Mouse (Mus musculus): ENCODE measurements at regions not wholly inside any gene's neighbourhood (a gene's known extent, or its start where the extent isn't known, plus 50 kb on each side); places are given as distances from the start of the nearest gene placed in this dataset.

GRCm38 (mm10) chr1:83587258-83587657 is 179.3 kb upstream of the Sphkap start:
- no peak for DNase-seq (ENCODE audit: low spot score in 2 of 2)
- intact Hi-C loops (cut with DNase I): no loop called here

DNA sequence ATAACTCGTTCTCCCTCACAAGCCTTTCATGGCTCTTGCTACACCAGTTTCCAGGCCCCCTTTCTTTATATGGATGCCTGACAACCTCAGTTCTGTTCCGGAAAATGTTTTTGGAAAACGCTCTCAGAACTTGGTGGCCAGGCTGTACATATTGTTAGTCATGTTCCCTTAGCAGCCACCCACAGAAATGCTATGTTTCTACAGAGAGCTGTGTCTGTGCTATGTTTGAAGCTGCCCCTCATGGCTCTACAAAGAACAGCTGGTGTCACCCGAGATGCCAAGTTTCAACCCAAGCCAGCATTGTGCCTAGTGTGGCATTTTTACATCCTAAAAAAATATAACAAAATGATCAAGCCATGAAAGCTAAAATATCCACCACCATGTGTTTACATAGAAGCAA is 175.0 kb upstream of the Sphkap start:
- DNase-seq (ENCODE audit: low spot score in 2 of 2): peak; percentile 30 to 87
- intact Hi-C loops (cut with DNase I): loop anchor here (1.0 to 5.0 kb wide), 4 partner anchors 32 to 286 kb away; no protein-coding TSS in a partner anchor

GRCm38 (mm10) chr1:83569991-83570390 is 162.0 kb upstream of the Sphkap start:
- no peak for DNase-seq (ENCODE audit: low spot score in 2 of 2)
- intact Hi-C loops (cut with DNase I): no loop called here

DNA sequence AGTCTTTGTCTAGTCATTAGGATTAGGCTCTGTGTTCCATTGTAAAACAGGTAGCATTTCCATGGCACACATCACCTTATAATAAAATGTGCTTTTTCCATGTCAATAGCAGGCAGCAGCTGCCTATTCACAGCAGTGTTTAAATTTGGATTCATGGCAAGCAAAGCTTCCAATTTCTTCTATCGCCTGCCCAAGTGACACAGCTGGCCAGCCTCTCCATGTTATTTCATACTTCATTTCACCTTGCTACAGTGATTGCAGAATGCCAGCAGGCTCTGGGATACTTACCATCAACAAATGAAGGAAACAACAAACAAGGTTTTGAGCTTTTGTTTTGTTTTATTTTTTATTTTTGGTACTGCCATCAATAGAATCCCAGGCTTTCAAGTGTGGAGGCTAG is 160.7 kb upstream of the Sphkap start:
- intact Hi-C loops (cut with DNase I): no loop called here
- DNase-seq (ENCODE audit: low spot score in 2 of 2): no peak

DNA sequence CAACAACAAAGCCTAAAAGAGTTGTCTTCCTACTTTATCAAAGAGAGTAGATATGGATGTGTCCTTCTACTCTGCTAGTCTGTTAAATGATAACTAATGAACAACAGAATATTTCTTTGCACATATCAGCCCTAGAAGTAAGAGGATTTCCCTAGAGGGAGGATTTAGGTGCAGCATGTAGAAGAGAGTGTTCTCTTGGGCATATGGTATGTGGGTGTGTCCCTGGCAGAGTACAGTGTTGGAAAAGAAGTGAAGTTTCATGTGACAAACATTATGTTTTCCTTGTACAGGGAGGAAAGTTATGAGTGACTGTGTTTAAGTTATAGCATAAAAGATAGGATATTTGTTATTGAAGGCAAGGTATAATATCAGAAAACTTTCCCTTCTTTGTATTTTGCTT is 143.6 kb upstream of the Sphkap start:
- intact Hi-C loops (cut with DNase I): loop anchor here (1.0 to 5.0 kb wide), 5 partner anchors 17 to 144 kb away; partner anchors contain the start of gene Sphkap
- peak; percentile 72 to 95 for DNase-seq (ENCODE audit: low spot score in 2 of 2)

DNA sequence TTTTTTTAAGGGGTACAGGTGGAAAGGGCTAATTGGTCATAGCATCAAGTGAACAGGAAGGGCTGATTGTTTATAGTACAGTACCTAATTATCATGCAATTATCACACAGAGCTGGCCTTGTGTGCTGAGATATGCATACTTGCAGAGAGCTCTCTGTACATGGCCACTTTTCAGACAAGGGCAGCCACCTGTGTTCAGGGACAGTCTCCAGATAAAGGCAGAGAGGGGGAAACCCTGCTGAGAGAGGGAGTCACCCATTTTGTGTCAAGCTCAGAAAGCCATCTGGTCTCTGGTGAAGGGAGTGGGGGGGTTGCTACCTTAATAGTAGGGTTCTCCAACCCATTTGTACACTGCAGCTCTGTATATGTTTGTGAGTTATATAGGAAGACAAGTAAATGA is 127.5 kb upstream of the Sphkap start:
- DNase-seq (ENCODE audit: low spot score in 2 of 2): no peak
- intact Hi-C loops (cut with DNase I): loop anchor here (2.0 kb wide), 1 partner anchor 15 kb away; no protein-coding TSS in a partner anchor

- DNase-seq (ENCODE audit: low spot score in 2 of 2): peak in 1 of 2 experiments; percentile 73
- intact Hi-C loops (cut with DNase I): loop anchor here (1.0 to 5.0 kb wide), 2 partner anchors 23 to 121 kb away; partner anchors contain the start of gene Sphkap
Measured at GRCm38 (mm10) chr1:83527803-83528202, 119.8 kb upstream of the Sphkap start.

DNA sequence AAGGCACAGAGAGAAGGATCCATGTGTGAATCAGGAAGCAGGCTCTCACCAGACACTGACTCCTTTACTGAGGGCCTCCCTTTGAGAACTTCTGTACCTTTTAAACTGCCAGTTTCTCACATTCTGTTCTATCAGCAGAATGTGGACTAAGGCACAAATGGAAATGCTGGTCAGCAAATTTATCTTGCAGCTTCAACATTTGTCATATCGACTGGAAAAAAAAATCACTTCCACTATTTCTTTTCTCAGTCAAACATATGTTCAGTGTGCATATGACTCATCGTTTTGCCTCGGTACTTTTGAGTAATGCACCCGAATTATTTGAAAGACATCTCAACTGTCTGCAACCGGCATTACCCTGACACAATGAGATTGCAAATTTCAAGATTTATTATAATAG is 101.4 kb upstream of the Sphkap start:
- intact Hi-C loops (cut with DNase I): loop anchor here (5.0 kb wide), 2 partner anchors 73 to 102 kb away; partner anchors contain the start of gene Sphkap
- DNase-seq (ENCODE audit: low spot score in 2 of 2): peak; percentile 10 to 68

DNA sequence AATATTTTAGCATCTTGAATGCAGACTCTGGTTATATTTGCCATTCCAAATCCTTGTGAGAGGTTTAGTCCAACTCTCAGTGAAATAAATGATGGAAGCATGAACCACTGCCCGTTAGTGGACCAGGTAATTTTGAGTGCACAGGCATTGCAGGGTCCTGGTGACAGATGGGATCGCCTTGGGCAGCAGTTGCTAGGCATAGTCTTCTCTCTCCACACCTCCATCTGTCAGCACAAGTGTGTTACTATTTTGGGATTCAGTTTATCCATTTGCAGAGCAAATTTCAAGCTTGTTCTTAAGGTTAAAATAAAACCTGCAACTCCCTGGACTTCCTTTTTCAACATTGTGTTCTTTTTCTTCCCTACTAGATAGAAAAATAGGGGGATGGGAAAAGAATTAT is 97.4 kb upstream of the Sphkap start:
- DNase-seq (ENCODE audit: low spot score in 2 of 2): peak; percentile 29 to 82
- intact Hi-C loops (cut with DNase I): loop anchor here (1.0 to 5.0 kb wide), 4 partner anchors 22 to 98 kb away; partner anchors contain the start of gene Sphkap

DNA sequence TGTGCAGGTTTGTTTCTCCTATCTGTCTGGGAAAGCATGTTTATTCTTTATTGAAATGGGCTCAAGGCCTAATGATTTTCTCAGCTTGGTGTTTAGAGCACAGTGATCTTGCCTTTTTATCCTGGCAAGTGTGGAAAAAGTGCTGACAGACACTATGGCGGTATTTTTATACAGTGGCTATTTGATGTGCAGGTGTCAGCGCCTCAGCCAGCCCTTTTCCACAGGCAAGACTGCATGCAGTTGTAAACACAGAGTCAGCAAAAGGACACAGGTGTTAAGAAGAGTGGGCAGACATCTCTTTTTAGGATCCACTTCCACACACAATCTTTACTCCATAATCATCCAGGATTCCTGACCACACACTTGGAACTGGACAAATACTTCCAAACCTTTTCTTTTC is 88.9 kb upstream of the Sphkap start:
- intact Hi-C loops (cut with DNase I): no loop called here
- DNase-seq (ENCODE audit: low spot score in 2 of 2): no peak

DNA sequence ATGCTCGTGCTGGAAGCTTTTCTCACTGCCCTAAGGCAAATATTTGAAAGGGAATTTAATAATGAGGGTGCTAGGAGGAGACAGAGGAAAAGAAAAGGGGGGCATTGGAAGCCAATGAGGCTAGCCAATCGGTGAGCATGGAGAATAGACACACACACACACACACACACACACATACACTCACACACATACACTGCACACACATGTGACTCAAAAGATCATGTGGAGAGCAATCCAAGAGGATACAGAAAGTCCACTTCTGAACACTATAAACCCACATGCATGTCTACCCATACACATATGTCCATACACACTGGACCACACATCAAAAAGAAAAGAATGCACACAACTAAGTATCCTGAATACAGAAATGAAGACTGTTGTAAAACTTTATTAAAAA is 88.4 kb upstream of the Sphkap start:
- intact Hi-C loops (cut with DNase I): no loop called here
- DNase-seq (ENCODE audit: low spot score in 2 of 2): no peak

- no peak for DNase-seq (ENCODE audit: low spot score in 2 of 2)
- intact Hi-C loops (cut with DNase I): no loop called here
Measured at GRCm38 (mm10) chr1:83495022-83495421, 87.0 kb upstream of the Sphkap start.

- intact Hi-C loops (cut with DNase I): no loop called here
- DNase-seq (ENCODE audit: low spot score in 2 of 2): no peak
Measured at GRCm38 (mm10) chr1:83479111-83479510, 71.1 kb upstream of the Sphkap start.

Small RNAs in the stretch of these regions (microRNA-seq; reads per million reads assigned to microRNA genes)
- gene Gm25754: 0 reads per million in 2 experiments
